Mouse (Mus musculus) hindbrain, embryonic 16.5 days (tissue): Measurements from ENCODE around the gene AW011738. TPM values are rescaled to one million over a fixed set of nuclear protein-coding genes. Genes with fewer than 3 reads are reported as not detected.

Source experiments
- ATAC-seq: fragments of 200-750 bp; cut with Nextera tagmentation; 2 replicates; pipeline ENCODE4 v1.8.0; 2017; ENCODE audit warnings: moderate TSS enrichment, moderate library complexity
- H3K27ac ChIP-seq: fragments of 300-500 bp; sonication (generic); 2 replicates; pipeline ENCODE4 v1.5.1; 2014; ENCODE audit warnings: low read depth, mild to moderate bottlenecking, control low read depth, low read length, moderate library complexity
- H3K27me3 ChIP-seq: fragments of 300-500 bp; sonication (generic); replicated peaks from 2 replicates; pipeline ENCODE4 v1.6.1; 2014; ENCODE audit warnings: low read length; ENCODE audit not compliant: control insufficient read depth, insufficient read depth
- H3K36me3 ChIP-seq: fragments of 300-500 bp; sonication (generic); 2 replicates; pipeline ENCODE4 v1.6.1; 2014; ENCODE audit warnings: mild to moderate bottlenecking, low read length, moderate library complexity, mixed read lengths; ENCODE audit not compliant: control insufficient read depth, insufficient read depth
- H3K4me1 ChIP-seq: fragments of 300-500 bp; sonication (generic); 2 replicates; pipeline ENCODE4 v1.6.1; 2014; ENCODE audit warnings: low read depth, low read length; ENCODE audit not compliant: control insufficient read depth, insufficient read depth
- H3K4me2 ChIP-seq: fragments of 300-500 bp; sonication (generic); 2 replicates; pipeline ENCODE4 v1.6.1; 2014; ENCODE audit warnings: mild to moderate bottlenecking, low read length, control low read depth, moderate library complexity
- H3K4me3 ChIP-seq: fragments of 300-500 bp; sonication (generic); 2 replicates; pipeline ENCODE4 v1.5.1; 2014; ENCODE audit warnings: mild to moderate bottlenecking, low read length, control low read depth, moderate library complexity
- H3K9ac ChIP-seq: fragments of 300-500 bp; sonication (generic); 2 replicates; pipeline ENCODE4 v1.6.1; 2014; ENCODE audit warnings: low read depth, mild to moderate bottlenecking, control low read depth, low read length, moderate library complexity
- H3K9me3 ChIP-seq: fragments of 300-500 bp; sonication (generic); 2 replicates; pipeline ENCODE4 v1.6.1; 2014; ENCODE audit warnings: mild to moderate bottlenecking, low read length, moderate library complexity; ENCODE audit not compliant: control insufficient read depth
- WGBS: fragments of 180-500 bp; shearing (Covaris S2); extraction: QIAGEN DNeasy Blood & Tissue Kit; methylation state at CpG from one replicate; pipeline ENCODE4 v1.1.7; 2014; 5-methylcytosine and 5-hydroxymethylcytosine counted together
- polyA plus RNA-seq: library from polyadenylated mRNA; unstranded; fragments of >200 nt; fragmentation: Nextera tagmentation; extraction: Ambion mirVana; gene quantifications from 2 replicates; pipeline ENCODE4 v1.2.1, GENCODE M21; 2015

Gene AW011738
- polyA plus RNA-seq, 1 experiment from 2014 or later, result 5.3 TPM

- Histone ChIP-seq H3K4me3 (peak overlapping the region; percentile 82), H3K27me3 (no peaks in the 10 kb centered on the region), H3K9me3 (no peaks in the 10 kb centered on the region), H3K4me2 (peak overlapping the region; percentile 68), H3K9ac (peak overlapping the region; percentile 95), H3K27ac (peak overlapping the region; percentile 83), H3K36me3 (no peaks in the 10 kb centered on the region), H3K4me1 (peaks cover 32% of the 10 kb centered on the region)
- ATAC-seq, result 0 out of 2 replicates have a peak, but pooled peaks have one; percentile 2
- WGBS, result 4% methylated on average over 33 of the region's 35 CpGs
Observed at GRCm38 (mm10) chr4:156195927-156196870, 6.9 kb upstream of the AW011738 start.

DNA sequence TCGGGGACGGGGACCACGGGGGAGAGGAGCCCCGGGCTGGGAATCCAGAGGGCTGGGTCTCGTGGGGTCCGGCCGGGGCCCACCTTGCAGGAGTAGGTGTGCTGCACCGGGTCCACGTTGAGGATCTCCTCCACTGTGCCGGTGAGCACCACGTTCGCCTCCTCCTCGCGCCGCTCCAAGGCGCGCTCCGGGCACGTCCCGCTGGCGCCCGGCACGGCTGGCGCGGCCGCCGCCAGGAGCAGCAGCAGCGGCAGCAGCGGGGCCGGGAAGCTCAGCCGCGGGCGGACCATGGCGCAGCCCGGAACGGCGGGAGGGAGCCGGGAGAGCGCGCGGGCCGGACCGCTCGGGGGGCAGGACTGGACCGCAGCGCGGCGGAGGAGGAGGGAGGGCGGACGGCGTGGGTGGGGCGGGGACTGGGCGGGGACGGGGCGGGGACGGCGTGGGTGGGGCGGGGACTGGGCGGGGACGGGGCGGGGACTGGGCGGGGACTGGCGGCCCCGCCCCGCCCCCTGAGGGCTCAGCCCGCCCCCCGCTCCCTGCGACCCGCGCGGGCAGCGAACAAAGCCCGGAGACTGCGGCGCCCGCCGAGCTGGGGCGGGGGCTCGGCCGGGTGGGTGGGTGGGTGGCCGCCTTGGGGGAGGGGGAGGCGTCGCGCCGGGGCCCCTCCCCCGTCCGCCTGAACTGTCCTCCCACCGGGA, 5.8 kb upstream of the AW011738 start, which contains the start of gene Agrn:
Agrn (minus strand) TSS at position 358 of the 698 bp plus-strand sequence.
- peak within 1 kb of the TSS; percentile 82 for H3K4me3 ChIP-seq
- no peaks in the 10 kb centered on the region for H3K9me3 ChIP-seq
- H3K27ac ChIP-seq, result peak within 1 kb of the TSS; percentile 87
- WGBS, result 1% methylated on average over 20 of the region's 88 CpGs
- peak within 1 kb of the TSS; percentile 68 for H3K4me2 ChIP-seq
- H3K27me3 ChIP-seq, result 0 out of 2 replicates have a peak, but pooled peaks cover under 1% of the 10 kb centered on the region
- ATAC-seq, result peak; percentile 81
- peak within 1 kb of the TSS; percentile 95 for H3K9ac ChIP-seq
- no peaks in the 10 kb centered on the region for H3K36me3 ChIP-seq
- peaks cover 31% of the 10 kb centered on the region for H3K4me1 ChIP-seq

- WGBS, result under 1% methylated on average over 25 of the region's 26 CpGs
- ATAC-seq, result peak; percentile 92
- no peaks in the 10 kb centered on the region for H3K36me3 ChIP-seq
Observed at GRCm38 (mm10) chr4:156197829-156198205, 5.3 kb upstream of the AW011738 start.

DNA sequence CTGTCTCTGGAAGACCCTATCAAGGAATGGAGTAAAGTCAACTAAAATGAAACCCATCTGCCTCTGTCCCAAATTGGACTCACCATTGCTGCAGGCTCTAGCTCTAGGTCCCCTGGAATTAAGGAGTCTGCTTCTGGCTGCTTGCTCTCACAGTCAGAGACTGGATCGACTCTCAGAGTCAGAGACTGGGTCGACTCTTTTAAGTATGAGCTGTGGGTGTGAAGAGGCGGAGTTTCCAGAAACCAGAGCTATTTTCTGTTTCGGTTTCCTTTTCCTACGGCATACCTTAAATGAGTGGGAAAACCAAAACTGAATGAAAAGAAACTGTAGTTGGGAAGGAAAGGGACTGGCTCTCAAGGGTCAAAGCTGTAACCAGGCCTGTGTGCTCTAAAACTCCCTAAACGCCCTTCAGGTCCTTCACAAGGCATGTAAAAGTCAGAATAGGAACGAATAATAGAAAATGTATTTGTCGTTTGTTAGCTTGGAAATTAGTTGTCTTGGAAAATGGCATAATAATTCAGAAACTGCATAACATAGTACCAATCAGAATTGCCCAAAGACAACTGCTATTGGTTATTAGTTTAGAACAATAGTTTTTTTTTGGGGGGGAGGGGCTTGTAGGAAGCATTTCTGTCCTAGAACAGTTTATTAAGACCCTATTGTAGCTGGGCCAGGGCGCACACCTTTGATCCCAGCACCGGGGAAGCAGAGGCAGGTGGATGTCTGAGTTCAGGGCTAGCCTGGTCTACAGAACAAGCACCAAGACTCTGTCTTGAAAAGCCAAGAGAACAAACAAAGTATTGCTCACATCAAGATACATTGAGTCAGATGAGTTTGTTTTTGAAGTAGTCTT, 2.3 kb upstream of the AW011738 start, which contains the start of gene Isg15:
Isg15 (minus strand) TSS at position 196 of the 853 bp plus-strand sequence.
- H3K27ac ChIP-seq, result no peak within 1 kb of the TSS
- no peaks in the 10 kb centered on the region for H3K9me3 ChIP-seq
- 61% methylated on average over 10 of the region's 10 CpGs for WGBS
- H3K4me2 ChIP-seq, result no peak within 1 kb of the TSS
- no peak for ATAC-seq
- H3K4me1 ChIP-seq, result peaks cover 23% of the 10 kb centered on the region
- no peaks in the 10 kb centered on the region for H3K36me3 ChIP-seq
- H3K27me3 ChIP-seq, result 0 out of 2 replicates have a peak, but pooled peaks cover 2% of the 10 kb centered on the region
- no peak within 1 kb of the TSS for H3K4me3 ChIP-seq
- H3K9ac ChIP-seq, result no peak within 1 kb of the TSS

More at GRCm38 (mm10) chr4:156197829-156198205, 5.3 kb upstream of the AW011738 start:
- Histone ChIP-seq H3K9me3 (no peaks in the 10 kb centered on the region), H3K27ac (peak overlapping the region; percentile 87), H3K4me3 (peak overlapping the region; percentile 82), H3K4me2 (peak overlapping the region; percentile 64), H3K4me1 (peaks cover 31% of the 10 kb centered on the region), H3K27me3 (0 out of 2 replicates have a peak, but pooled peaks cover 2% of the 10 kb centered on the region), H3K9ac (peak overlapping the region; percentile 67)

DNA sequence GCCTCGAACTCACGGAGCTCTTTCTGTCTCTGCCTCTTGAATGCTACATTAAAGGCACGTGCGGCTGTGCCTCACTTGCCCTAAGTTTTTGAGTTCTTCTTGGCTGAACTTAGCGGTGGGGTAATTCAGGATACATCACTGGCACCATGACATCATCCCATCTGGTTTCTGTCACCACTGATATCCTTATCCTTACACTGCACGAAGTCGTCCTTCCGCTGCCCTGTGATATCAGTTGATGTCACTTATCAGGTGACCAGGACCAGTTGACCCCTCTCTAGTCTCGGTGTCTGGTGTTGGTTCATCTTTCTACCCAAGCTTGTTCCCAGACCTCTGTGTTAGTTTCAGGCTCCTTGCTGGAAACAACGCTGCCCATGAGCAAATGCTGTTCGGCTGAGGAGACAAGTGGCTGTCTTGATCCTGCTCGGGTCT, 626 bp upstream of the AW011738 start:
- Histone ChIP-seq H3K36me3 (no peaks in the 10 kb centered on the region), H3K9ac (peak overlapping the region; percentile 75), H3K27ac (peak overlapping the region; percentile 57), H3K4me1 (peaks cover 17% of the 10 kb centered on the region), H3K9me3 (no peaks in the 10 kb centered on the region), H3K27me3 (0 out of 2 replicates have a peak, but pooled peaks cover 2% of the 10 kb centered on the region), H3K4me2 (peak overlapping the region; percentile 96), H3K4me3 (peak overlapping the region; percentile 61)
- 41% methylated on average over 12 of the region's 12 CpGs for WGBS
- no peak for ATAC-seq

DNA sequence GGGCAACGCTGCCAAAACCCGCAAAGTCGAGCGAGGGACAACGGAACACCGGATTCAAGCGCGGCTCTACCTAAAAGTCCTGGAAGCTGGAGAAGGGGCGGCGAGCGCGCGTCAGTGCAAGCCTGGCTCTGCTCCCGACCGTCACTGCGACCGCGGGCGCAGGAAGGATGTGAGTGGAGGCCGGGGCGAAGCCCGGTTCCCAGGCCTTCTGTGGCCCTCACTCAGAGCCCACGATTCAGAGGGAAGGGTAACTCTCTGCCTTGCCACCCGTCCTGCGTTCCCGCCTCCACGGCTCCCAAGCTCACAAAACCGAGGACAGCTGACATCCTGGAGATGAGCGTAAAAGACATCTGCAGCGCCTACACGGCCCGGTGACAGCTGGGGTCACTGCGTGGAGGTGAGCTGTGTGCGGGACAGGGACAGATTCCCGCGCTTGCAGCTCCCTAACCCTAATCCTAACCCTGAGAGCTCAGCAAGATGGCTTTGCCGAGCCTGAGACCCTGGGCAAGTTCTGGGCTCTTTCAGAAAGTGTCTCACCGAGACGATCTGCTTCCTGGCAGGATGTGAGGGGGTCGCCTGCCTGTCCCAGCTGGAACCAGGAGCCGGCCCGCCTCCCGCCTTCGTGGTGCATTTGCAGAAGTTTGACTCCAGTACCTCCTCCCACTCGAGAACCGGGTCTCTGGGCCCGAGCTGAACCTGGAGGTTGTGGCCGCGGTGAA, 468 bp downstream of the AW011738 start:
- Histone ChIP-seq H3K4me2 (peak overlapping the region; percentile 96), H3K4me3 (peak overlapping the region; percentile 61), H3K9me3 (no peaks in the 10 kb centered on the region), H3K27me3 (0 out of 2 replicates have a peak, but pooled peaks cover 2% of the 10 kb centered on the region), H3K27ac (peak overlapping the region; percentile 84), H3K36me3 (no peaks in the 10 kb centered on the region), H3K4me1 (peaks cover 17% of the 10 kb centered on the region), H3K9ac (peak overlapping the region; percentile 75)
- ATAC-seq, result peak; percentile 43
- WGBS, result under 1% methylated on average over 49 of the region's 49 CpGs

GRCm38 (mm10) chr4:156208872-156209271, 5.8 kb downstream of the AW011738 start:
- no peak overlapping the region for H3K4me2 ChIP-seq
- H3K4me3 ChIP-seq, result no peak overlapping the region
- no peaks in the 10 kb centered on the region for H3K27me3 ChIP-seq
- 95% methylated on average over 4 of the region's 4 CpGs for WGBS
- ATAC-seq, result no peak
- no peak overlapping the region for H3K9ac ChIP-seq
- no peaks in the 10 kb centered on the region for H3K36me3 ChIP-seq
- no peak overlapping the region for H3K27ac ChIP-seq
- H3K4me1 ChIP-seq, result peaks cover 7% of the 10 kb centered on the region
- H3K9me3 ChIP-seq, result no peaks in the 10 kb centered on the region
